Mouse (Mus musculus) mesoderm, embryonic 11.5 days (tissue): ENCODE measurements at regions not wholly inside any gene's neighbourhood (a gene's known extent, or its start where the extent isn't known, plus 50 kb on each side); places are given as distances from the start of the nearest gene placed in this dataset.

Source experiments
- DNase-seq: peaks from one replicate; pipeline ENCODE4 v3.0.0-alpha.2; 2012; ENCODE audit warnings: low read depth, low spot score

- DNase-seq: peak; percentile 6
Observed at GRCm38 (mm10) chr1:28144824-28145223, 635.2 kb downstream of the Gm597 start.

DNA sequence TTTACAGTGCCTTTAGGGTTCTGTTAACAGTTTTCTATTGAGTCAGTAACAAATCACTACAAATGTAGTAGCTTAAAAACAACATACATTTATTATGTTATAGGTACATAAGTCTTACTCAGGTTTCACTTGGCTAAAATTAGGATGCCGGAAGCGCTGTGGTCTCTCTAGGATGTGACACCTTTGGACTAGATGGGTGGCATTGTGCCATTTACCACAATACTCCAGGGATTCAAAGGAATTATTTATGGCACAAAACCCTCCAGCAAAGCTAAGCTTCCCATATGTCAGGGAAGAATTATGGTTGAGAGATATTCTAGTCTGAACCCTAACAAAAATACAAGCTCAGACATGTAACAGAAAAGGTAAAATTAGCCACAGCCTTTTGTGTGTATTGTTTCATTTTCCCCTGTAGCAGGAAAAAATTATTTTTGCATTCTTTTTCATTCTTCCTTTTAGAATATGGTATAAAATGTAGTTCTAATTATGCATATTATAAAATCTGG, 678.0 kb downstream of the Gm597 start:
- DNase-seq: peak; percentile 5

GRCm38 (mm10) chr1:28084456-28084855, 695.6 kb downstream of the Gm597 start:
- DNase-seq: no peak

- no peak for DNase-seq
Observed at GRCm38 (mm10) chr1:28053980-28054379, 726.1 kb downstream of the Gm597 start.

DNA sequence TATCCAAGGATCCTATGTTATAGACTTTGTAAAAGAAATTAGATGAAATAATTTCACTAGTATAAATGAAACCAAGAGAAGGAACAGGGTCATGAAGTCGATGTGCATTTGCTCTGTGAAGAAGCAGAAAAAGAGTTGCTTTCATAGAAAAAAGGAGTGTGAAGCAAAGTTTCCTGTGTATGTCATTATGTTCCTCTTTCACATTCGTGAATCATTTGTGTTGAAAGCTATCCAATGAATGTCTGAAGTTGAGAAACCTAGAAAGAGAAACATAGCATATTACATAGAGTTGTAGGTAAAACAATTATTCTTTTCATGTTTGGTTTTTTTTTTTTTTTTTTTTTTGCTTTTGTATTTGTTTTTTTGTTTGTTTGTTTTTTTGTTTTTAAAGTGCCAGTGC, 732.1 kb downstream of the Gm597 start:
- no peak for DNase-seq

DNA sequence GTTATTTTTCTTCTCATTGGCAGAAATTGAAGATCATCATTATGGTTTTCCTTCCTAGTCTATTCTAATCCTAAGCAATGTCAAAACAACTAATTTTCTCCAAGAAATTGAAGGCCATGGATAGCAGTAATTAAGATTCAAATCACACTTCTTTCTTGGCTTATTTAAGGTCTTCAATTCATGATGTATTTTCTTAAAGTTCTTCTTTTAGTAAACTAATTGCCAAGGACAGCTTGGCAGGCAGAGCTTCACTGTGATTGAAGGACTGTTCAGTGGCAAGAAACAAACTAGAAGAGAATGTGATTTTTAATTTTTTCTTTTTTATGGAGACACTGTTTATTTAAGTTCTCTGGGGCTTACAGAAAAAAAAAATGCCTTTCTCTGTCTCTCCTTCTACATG, 732.7 kb downstream of the Gm597 start:
- DNase-seq: no peak

- no peak for DNase-seq
Observed at GRCm38 (mm10) chr1:28045695-28046094, 734.4 kb downstream of the Gm597 start.

DNA sequence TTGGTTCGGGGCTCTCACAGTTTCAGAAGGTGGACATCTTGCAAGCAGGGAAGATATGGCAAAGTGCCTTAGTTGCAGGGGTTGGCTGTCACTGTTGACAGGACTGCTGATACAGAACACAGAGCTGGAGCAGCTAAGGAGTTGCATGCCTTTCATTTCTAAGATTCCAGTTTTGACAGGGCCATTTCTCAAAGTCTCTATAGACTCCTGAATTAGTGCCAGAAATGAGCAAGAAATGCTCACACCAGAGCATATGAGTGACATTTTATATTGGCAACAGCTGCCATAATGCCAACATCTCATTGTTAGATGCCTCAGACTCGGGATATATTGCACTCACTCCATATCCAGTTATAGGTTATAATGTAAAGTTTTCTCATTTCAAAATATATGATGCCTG, 754.3 kb downstream of the Gm597 start:
- DNase-seq: peak; percentile 19

DNA sequence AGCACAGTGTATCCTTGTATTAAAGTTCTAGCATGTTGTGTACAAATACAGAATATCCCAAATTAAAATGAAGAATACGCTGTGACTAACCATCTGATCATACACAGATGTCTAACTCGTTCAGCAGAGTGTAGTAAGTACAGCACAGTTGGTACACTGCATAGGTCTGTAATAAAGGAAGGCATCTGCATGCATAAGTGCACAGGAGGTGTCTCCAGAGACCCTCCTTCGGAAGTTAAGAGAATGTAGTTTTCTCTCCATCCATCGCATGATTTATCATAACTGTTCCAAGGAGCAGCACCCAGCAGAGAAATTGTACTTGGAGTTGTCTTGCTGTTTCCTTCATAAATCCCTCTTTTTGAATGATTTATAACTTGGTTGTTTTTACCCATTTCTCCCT, 781.6 kb downstream of the Gm597 start:
- peak; percentile 54 for DNase-seq

GRCm38 (mm10) chr1:27963369-27963768, 816.7 kb downstream of the Gm597 start:
- DNase-seq: no peak
